Mouse (Mus musculus) forebrain, embryonic 16.5 days (tissue): ENCODE results near the gene Malsu1. TPM values are rescaled to one million over a fixed set of nuclear protein-coding genes. Genes with fewer than 3 reads are reported as not detected.

Experiments used
- ATAC-seq: fragments of 200-750 bp; cut with Nextera tagmentation; 2 replicates; pipeline ENCODE4 v1.8.0; 2017; ENCODE audit warnings: mild to moderate bottlenecking, moderate library complexity
- H3K27ac ChIP-seq: fragments of 300-500 bp; sonication (generic); 2 replicates; pipeline ENCODE4 v1.5.1; 2014; ENCODE audit warnings: low read length, control low read depth
- H3K27me3 ChIP-seq: fragments of 300-500 bp; sonication (generic); replicated peaks from 2 replicates; pipeline ENCODE4 v1.6.1; 2014; ENCODE audit warnings: low read length; ENCODE audit not compliant: control insufficient read depth, insufficient read depth
- H3K36me3 ChIP-seq: fragments of 300-500 bp; sonication (generic); 2 replicates; pipeline ENCODE4 v1.6.1; 2014; ENCODE audit not compliant: control insufficient read depth, insufficient read depth
- H3K4me1 ChIP-seq: fragments of 300-500 bp; sonication (generic); replicated peaks from 2 replicates; pipeline ENCODE4 v1.6.1; 2014; ENCODE audit warnings: low read length; ENCODE audit not compliant: control insufficient read depth, insufficient read depth
- H3K4me2 ChIP-seq: fragments of 300-500 bp; sonication (generic); 2 replicates; pipeline ENCODE4 v1.6.1; 2014; ENCODE audit warnings: mild to moderate bottlenecking, low read length, control low read depth
- H3K4me3 ChIP-seq: fragments of 300-500 bp; sonication (generic); replicated peaks from 2 replicates; pipeline ENCODE4 v1.5.1; 2014; ENCODE audit warnings: mild to moderate bottlenecking, low read length, control low read depth
- H3K9ac ChIP-seq: fragments of 300-500 bp; sonication (generic); replicated peaks from 2 replicates; pipeline ENCODE4 v1.6.1; 2014; ENCODE audit warnings: low read depth, low read length, control low read depth
- H3K9me3 ChIP-seq: fragments of 300-500 bp; sonication (generic); 2 replicates; pipeline ENCODE4 v1.6.1; 2016; ENCODE audit warnings: low read length; ENCODE audit not compliant: control insufficient read depth
- WGBS: fragments of 180-500 bp; shearing (Covaris S2); extraction: QIAGEN DNeasy Blood & Tissue Kit; methylation state at CpG from one replicate; pipeline ENCODE4 v1.1.7; 2014; 5-methylcytosine and 5-hydroxymethylcytosine counted together
- polyA plus RNA-seq: library from polyadenylated mRNA; unstranded; fragments of >200 nt; fragmentation: Nextera tagmentation; extraction: Ambion mirVana; gene quantifications from 2 replicates; pipeline ENCODE4 v1.2.1, GENCODE M21; 2015

The Malsu1 gene
- polyA plus RNA-seq, 1 experiment from 2014 or later: 61.8 TPM

- Histone ChIP-seq H3K27ac (no peak overlapping the region), H3K27me3 (no peaks in the 10 kb centered on the region), H3K9ac (no peak overlapping the region), H3K4me3 (no peak overlapping the region), H3K4me2 (no peak overlapping the region), H3K9me3 (no peaks in the 10 kb centered on the region), H3K36me3 (no peaks in the 10 kb centered on the region), H3K4me1 (no peaks in the 10 kb centered on the region; the same call in none of the 2 replicates)
- 41% methylated on average over 8 of the region's 8 CpGs for WGBS
- ATAC-seq: peak; percentile 55
These were observed 16.3 kb upstream of the Malsu1 start for GRCm38 (mm10) chr6:49057053-49058021.

GRCm38 (mm10) chr6:49068361-49068760 is 5.2 kb upstream of the Malsu1 start:
- Histone ChIP-seq H3K4me1 (no peaks in the 10 kb centered on the region), H3K27ac (no peak overlapping the region), H3K9me3 (no peaks in the 10 kb centered on the region), H3K36me3 (no peaks in the 10 kb centered on the region), H3K9ac (no peak overlapping the region), H3K27me3 (no peaks in the 10 kb centered on the region), H3K4me3 (no peak overlapping the region), H3K4me2 (no peak overlapping the region)
- ATAC-seq: no peak
- 36% methylated on average over 4 of the region's 4 CpGs for WGBS

DNA sequence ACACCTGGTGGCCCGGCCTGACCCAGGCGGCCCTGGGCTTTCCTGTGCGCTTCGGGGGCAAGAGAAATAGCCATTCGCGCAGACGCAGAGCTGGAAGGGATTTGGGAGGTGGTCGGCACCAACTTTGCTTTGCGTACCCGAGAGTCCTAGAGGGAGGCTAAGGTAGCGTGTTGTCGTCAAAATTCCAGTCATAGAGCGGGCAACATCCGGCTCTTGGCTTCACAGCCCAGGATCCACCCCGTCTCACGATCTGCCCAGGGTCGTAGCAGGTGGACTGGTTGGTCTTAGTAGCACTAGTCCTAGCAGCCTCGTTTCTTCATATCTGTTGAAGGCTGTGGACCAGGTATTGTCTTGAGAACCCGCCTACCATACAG is 509 bp downstream of the Malsu1 start:
- no peaks in the 10 kb centered on the region for H3K27me3 ChIP-seq
- H3K9me3 ChIP-seq: no peaks in the 10 kb centered on the region
- 0 out of 2 replicates have a peak overlapping the region, but pooled peaks have one; percentile 58 for H3K27ac ChIP-seq
- peaks cover 14% of the 10 kb centered on the region for H3K4me1 ChIP-seq
- no peaks in the 10 kb centered on the region for H3K36me3 ChIP-seq
- peak overlapping the region; percentile 96 for H3K4me3 ChIP-seq
- peak overlapping the region; percentile 95 for H3K4me2 ChIP-seq
- ATAC-seq: peak; percentile 41
- H3K9ac ChIP-seq: peak overlapping the region; percentile 95
- under 1% methylated on average over 19 of the region's 19 CpGs for WGBS

DNA sequence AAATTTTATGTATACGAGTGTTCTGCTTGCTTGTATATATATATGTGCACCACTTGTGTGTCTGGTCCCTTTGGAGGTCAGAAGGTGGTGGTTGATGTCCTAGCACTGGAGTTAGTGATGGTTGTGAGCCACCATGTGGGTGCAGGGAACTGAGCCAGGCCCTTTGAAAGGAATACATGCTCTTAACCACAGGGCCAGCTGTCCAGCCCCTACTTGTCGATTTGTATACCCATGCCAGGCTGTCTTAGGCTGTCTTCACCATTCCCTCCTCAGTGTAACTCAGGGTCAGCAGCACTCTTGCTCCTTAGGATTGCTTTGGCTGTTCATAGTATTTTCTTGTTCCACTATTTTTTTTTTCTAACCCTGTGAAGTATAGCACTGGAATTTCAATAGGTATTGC is 4.3 kb downstream of the Malsu1 start:
- Histone ChIP-seq H3K4me1 (peaks cover 14% of the 10 kb centered on the region), H3K9me3 (no peaks in the 10 kb centered on the region), H3K27me3 (no peaks in the 10 kb centered on the region), H3K27ac (no peak overlapping the region), H3K9ac (no peak overlapping the region), H3K4me3 (no peak overlapping the region), H3K4me2 (no peak overlapping the region), H3K36me3 (no peaks in the 10 kb centered on the region)
- no peak for ATAC-seq
- 81% methylated on average over 2 of the region's 2 CpGs for WGBS

GRCm38 (mm10) chr6:49079313-49079712 is 5.7 kb downstream of the Malsu1 start:
- WGBS: 94% methylated on average over 1 of the region's 1 CpGs

GRCm38 (mm10) chr6:49083008-49083407 is 9.4 kb downstream of the Malsu1 start:
- Histone ChIP-seq H3K36me3 (peaks cover 20% of the 10 kb centered on the region), H3K4me2 (no peak overlapping the region), H3K27ac (no peak overlapping the region), H3K9ac (no peak overlapping the region), H3K27me3 (no peaks in the 10 kb centered on the region), H3K4me1 (no peaks in the 10 kb centered on the region), H3K4me3 (no peak overlapping the region), H3K9me3 (no peaks in the 10 kb centered on the region)
- WGBS: 93% methylated on average over 4 of the region's 4 CpGs
- ATAC-seq: no peak

More at GRCm38 (mm10) chr6:49079313-49079712, 5.7 kb downstream of the Malsu1 start:
- Histone ChIP-seq H3K9ac (no peak overlapping the region), H3K36me3 (0 out of 2 replicates have a peak, but pooled peaks cover 2% of the 10 kb centered on the region), H3K4me2 (no peak overlapping the region), H3K9me3 (no peaks in the 10 kb centered on the region), H3K27me3 (no peaks in the 10 kb centered on the region), H3K27ac (no peak overlapping the region), H3K4me1 (peaks cover 11% of the 10 kb centered on the region), H3K4me3 (no peak overlapping the region)
- no peak for ATAC-seq

DNA sequence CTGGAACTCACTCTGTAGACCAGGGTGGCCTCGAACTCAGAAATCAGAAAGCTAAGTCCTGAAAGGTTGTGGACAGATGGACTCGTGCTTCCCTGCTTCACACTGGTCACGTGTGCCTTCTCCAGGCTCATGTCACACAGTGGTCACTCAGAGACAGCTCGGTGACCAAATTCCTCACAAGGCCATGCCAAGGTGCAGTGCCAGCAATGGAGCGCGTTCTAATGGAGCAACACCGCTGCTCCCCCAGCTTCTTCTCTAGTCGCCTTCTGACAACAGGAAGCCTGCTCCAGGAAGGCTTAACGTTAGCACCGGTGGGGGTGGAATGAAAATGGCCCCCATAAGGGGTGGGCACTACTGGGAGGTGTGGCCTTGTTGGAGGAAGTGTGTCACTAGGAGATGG is 21.4 kb downstream of the Malsu1 start:
- no peak overlapping the region for H3K27ac ChIP-seq
- no peak for ATAC-seq
- H3K9me3 ChIP-seq: no peaks in the 10 kb centered on the region
- H3K27me3 ChIP-seq: no peaks in the 10 kb centered on the region
- H3K4me3 ChIP-seq: no peak overlapping the region
- peaks cover 11% of the 10 kb centered on the region; the same call in 1 of the 2 replicates for H3K36me3 ChIP-seq
- H3K9ac ChIP-seq: no peak overlapping the region
- 90% methylated on average over 10 of the region's 10 CpGs for WGBS
- H3K4me2 ChIP-seq: no peak overlapping the region
- H3K4me1 ChIP-seq: peaks cover 22% of the 10 kb centered on the region

- 73% methylated on average over 7 of the region's 7 CpGs for WGBS
- peaks cover 6% of the 10 kb centered on the region; the same call in 1 of the 2 replicates for H3K36me3 ChIP-seq
- H3K27me3 ChIP-seq: no peaks in the 10 kb centered on the region
- H3K9ac ChIP-seq: no peak overlapping the region
- no peak overlapping the region for H3K27ac ChIP-seq
- peaks cover 22% of the 10 kb centered on the region for H3K4me1 ChIP-seq
- no peak overlapping the region for H3K4me2 ChIP-seq
- peak; percentile 5; the same call in 1 of the 2 replicates for ATAC-seq
- H3K9me3 ChIP-seq: no peaks in the 10 kb centered on the region
- H3K4me3 ChIP-seq: no peak overlapping the region
These were observed 22.8 kb downstream of the Malsu1 start for GRCm38 (mm10) chr6:49096421-49096820.

GRCm38 (mm10) chr6:49096933-49097461 is 23.4 kb downstream of the Malsu1 start:
- H3K27ac ChIP-seq: no peak overlapping the region
- H3K36me3 ChIP-seq: peaks cover 6% of the 10 kb centered on the region; the same call in 1 of the 2 replicates
- no peaks in the 10 kb centered on the region for H3K9me3 ChIP-seq
- no peak overlapping the region for H3K4me3 ChIP-seq
- H3K4me2 ChIP-seq: peak overlapping the region; percentile 26
- peak; percentile 78 for ATAC-seq
- H3K4me1 ChIP-seq: peaks cover 22% of the 10 kb centered on the region
- no peaks in the 10 kb centered on the region for H3K27me3 ChIP-seq
- 16% methylated on average over 13 of the region's 13 CpGs for WGBS
- no peak overlapping the region for H3K9ac ChIP-seq
